ENCODE assay signal across 21 mouse cellular contexts in genomic region chr16:88604570-88604969, GRCm38 (mm10). TPM values are rescaled to one million over a fixed set of nuclear protein-coding genes. Genes with fewer than 3 reads are reported as not detected.
"Had no signal": no experiment of that assay in that cellular context is flagged by ENCODE, and none has a peak within 500 bp of the region (broad histone marks: within the 10 kb centered on the region; RNA-seq: fewer than 3 reads in every experiment).

No protein-coding gene starts in this region.

- DNase-seq: liver; liver, embryonic 13.5 days; liver, postnatal 0 days; midbrain, embryonic 14.5 days; right cerebral cortex, postnatal 14 days; thymus, adult 2 months; thymus, postnatal 25 days; thymus, postnatal 4 days had no signal

- H3K4me2 ChIP-seq: liver, embryonic 11.5 days; liver, embryonic 13.5 days; liver, embryonic 15.5 days; midbrain, embryonic 12.5 days; neural tube, embryonic 12.5 days; stomach, embryonic 15.5 days had no signal

- H3K27ac ChIP-seq: liver, embryonic 13.5 days; liver, embryonic 15.5 days; macrophage; midbrain, embryonic 12.5 days; neural tube, embryonic 12.5 days; stomach, embryonic 15.5 days; stomach, postnatal 0 days had no signal

- H3K27me3 ChIP-seq: liver, embryonic 13.5 days; liver, embryonic 15.5 days; megakaryocyte, embryonic 14.5 days; midbrain, embryonic 12.5 days; neural tube, embryonic 12.5 days; stomach, embryonic 15.5 days had no signal

- H3K4me3 ChIP-seq: liver, embryonic 13.5 days; liver, embryonic 15.5 days; megakaryocyte, embryonic 14.5 days; midbrain, embryonic 12.5 days; neural tube, embryonic 12.5 days; stomach, embryonic 15.5 days had no signal

- H3K36me3 ChIP-seq: liver, embryonic 13.5 days; liver, embryonic 15.5 days; midbrain, embryonic 12.5 days; neural tube, embryonic 12.5 days; stomach, embryonic 15.5 days had no signal

- H3K9me3 ChIP-seq: liver, embryonic 13.5 days; liver, embryonic 15.5 days; midbrain, embryonic 12.5 days; neural tube, embryonic 12.5 days; stomach, embryonic 15.5 days had no signal

- H3K9ac ChIP-seq: liver, embryonic 13.5 days; liver, embryonic 15.5 days; liver, postnatal 0 days; midbrain, embryonic 12.5 days; neural tube, embryonic 12.5 days; stomach, embryonic 15.5 days had no signal

- ATAC-seq: liver, postnatal 0 days had no signal

- H3K4me1 ChIP-seq: liver, embryonic 13.5 days; liver, embryonic 15.5 days; megakaryocyte, embryonic 14.5 days; midbrain, embryonic 12.5 days; neural tube, embryonic 12.5 days; stomach, embryonic 15.5 days had no signal

RNA-seq across cellular contexts. Expression of gene Krtap24-1, which starts 7.5 kb away (rescaled TPM):
- polyA plus RNA-seq: liver, embryonic 11.5 days; liver, embryonic 13.5 days; liver, embryonic 15.5 days; liver, postnatal 0 days; macrophage; midbrain, embryonic 12.5 days; midbrain, embryonic 14.5 days; midbrain, postnatal 0 days; neural tube, embryonic 12.5 days; neural tube, embryonic 14.5 days; spleen, adult 2 months; stomach, embryonic 15.5 days; stomach, postnatal 0 days; thymus, adult 2 months; urinary bladder, adult 2 months had no signal

RNA-seq across cellular contexts. Expression of gene 2310079G19Rik, which starts 22.9 kb away (rescaled TPM):
- polyA plus RNA-seq: liver, embryonic 11.5 days; liver, embryonic 13.5 days; liver, embryonic 15.5 days; liver, postnatal 0 days; macrophage; midbrain, embryonic 12.5 days; midbrain, embryonic 14.5 days; midbrain, postnatal 0 days; neural tube, embryonic 12.5 days; neural tube, embryonic 14.5 days; spleen, adult 2 months; stomach, embryonic 15.5 days; testis, adult 2 months; thymus, adult 2 months; urinary bladder, adult 2 months had no signal

RNA-seq across cellular contexts. Expression of gene Cldn8, which starts 41.6 kb away (rescaled TPM):
- polyA plus RNA-seq: liver, embryonic 13.5 days; macrophage; midbrain, embryonic 14.5 days; midbrain, postnatal 0 days; neural tube, embryonic 14.5 days; testis, adult 2 months had no signal

RNA-seq across cellular contexts. Expression of gene Krtap26-1, which starts 43.0 kb away (rescaled TPM):
- polyA plus RNA-seq: liver, embryonic 11.5 days; liver, embryonic 13.5 days; liver, embryonic 15.5 days; liver, postnatal 0 days; macrophage; midbrain, embryonic 12.5 days; midbrain, embryonic 14.5 days; midbrain, postnatal 0 days; neural tube, embryonic 12.5 days; neural tube, embryonic 14.5 days; spleen, adult 2 months; stomach, embryonic 15.5 days; stomach, postnatal 0 days; testis, adult 2 months; thymus, adult 2 months; urinary bladder, adult 2 months had no signal
